Mouse (Mus musculus) thymus, adult 2 months (tissue): ENCODE measurements around the gene Plppr1. TPM values are rescaled to one million over a fixed set of nuclear protein-coding genes. Genes with fewer than 3 reads are reported as not detected.

Source experiments
- DNase-seq: peaks from one replicate; pipeline ENCODE4 v3.0.0; 2021
- H3K27ac ChIP-seq: fragments of 200-500 bp; 2 replicates; pipeline ENCODE4 v1.5.1; 2012; ENCODE audit warnings: low read length, control low read depth; ENCODE audit not compliant: control insufficient read depth, insufficient read depth
- H3K27me3 ChIP-seq: fragments of 200-500 bp; 2 replicates; pipeline ENCODE4 v1.6.1; 2012; ENCODE audit warnings: mild to moderate bottlenecking, low read length, moderate library complexity, mixed read lengths; ENCODE audit not compliant: control insufficient read depth, insufficient read depth
- H3K36me3 ChIP-seq: fragments of 200-500 bp; 2 replicates; pipeline ENCODE4 v1.6.1; 2012; ENCODE audit warnings: mild to moderate bottlenecking, low read length, moderate library complexity; ENCODE audit not compliant: control insufficient read depth, insufficient read depth
- H3K4me1 ChIP-seq: fragments of 200-500 bp; replicated peaks from 2 replicates; pipeline ENCODE4 v1.6.1; 2012; ENCODE audit warnings: low read length; ENCODE audit not compliant: control insufficient read depth, insufficient read depth
- H3K4me3 ChIP-seq: fragments of 200-500 bp; 2 replicates; pipeline ENCODE4 v1.5.1; 2012; ENCODE audit warnings: mild to moderate bottlenecking, low read length, control low read depth, moderate library complexity; ENCODE audit not compliant: control insufficient read depth, insufficient read depth
- CTCF ChIP-seq: fragments of 200-500 bp; IDR thresholded peaks from 2 replicates; pipeline ENCODE4 v1.5.1; 2012; ENCODE audit warnings: mild to moderate bottlenecking, control low read depth, low read length, moderate library complexity, borderline replicate concordance; ENCODE audit not compliant: control insufficient read depth, poor library complexity, insufficient read depth; ENCODE audit errors: extremely low read depth
- POLR2A ChIP-seq: fragments of 200-500 bp; IDR thresholded peaks from 2 replicates; pipeline ENCODE4 v1.6.1; 2012; ENCODE audit warnings: mild to moderate bottlenecking, low read length, control low read depth, moderate library complexity; ENCODE audit not compliant: control insufficient read depth, poor library complexity, insufficient read depth; ENCODE audit errors: extremely low read depth
- WGBS: fragments of 180-500 bp; shearing (Covaris S2); methylation state at CpG from one replicate; pipeline ENCODE4 v1.1.7; 2018; 5-methylcytosine and 5-hydroxymethylcytosine counted together
- polyA plus RNA-seq: library from polyadenylated mRNA; depleted of rRNA; stranded (reverse); fragments of >200 nt; gene quantifications from 2 replicates; pipeline ENCODE4 v1.2.3, GENCODE M21; 2012

Plppr1 gene
- polyA plus RNA-seq, 1 experiment = 0.04 TPM

GRCm38 (mm10) chr4:49107895-49108294 is 48.8 kb downstream of the Plppr1 start:
- Histone ChIP-seq H3K36me3 (no peaks in the 10 kb centered on the region), H3K27ac (no peak overlapping the region), H3K4me1 (no peaks in the 10 kb centered on the region), H3K27me3 (no peaks in the 10 kb centered on the region), H3K4me3 (no peak overlapping the region)
- DNase-seq = no peak
- WGBS = 92% methylated on average over 4 of the region's 4 CpGs
- TF ChIP-seq CTCF = no peak
- no peak for TF ChIP-seq POLR2A

- Histone ChIP-seq H3K27ac (no peak overlapping the region), H3K4me1 (no peaks in the 10 kb centered on the region), H3K27me3 (no peaks in the 10 kb centered on the region), H3K36me3 (no peaks in the 10 kb centered on the region), H3K4me3 (no peak overlapping the region)
- DNase-seq = no peak
- no peak for TF ChIP-seq CTCF
- no peak for TF ChIP-seq POLR2A
- 89% methylated on average over 8 of the region's 8 CpGs for WGBS
These were observed 49.3 kb downstream of the Plppr1 start for GRCm38 (mm10) chr4:49108371-49108770.

- WGBS = 69% methylated on average over 5 of the region's 5 CpGs
These were observed 50.9 kb downstream of the Plppr1 start for GRCm38 (mm10) chr4:49109989-49110388.

GRCm38 (mm10) chr4:49118842-49119241 is 59.8 kb downstream of the Plppr1 start:
- H3K36me3 ChIP-seq = no peaks in the 10 kb centered on the region
- no peaks in the 10 kb centered on the region for H3K27me3 ChIP-seq
- no peak for DNase-seq
- no peak overlapping the region for H3K4me3 ChIP-seq
- WGBS = 83% methylated on average over 2 of the region's 2 CpGs
- H3K27ac ChIP-seq = no peak overlapping the region
- TF ChIP-seq CTCF (no peak), POLR2A (no peak)
- H3K4me1 ChIP-seq = no peaks in the 10 kb centered on the region

More at GRCm38 (mm10) chr4:49109989-49110388, 50.9 kb downstream of the Plppr1 start:
- H3K4me1 ChIP-seq = no peaks in the 10 kb centered on the region
- no peak for DNase-seq
- TF ChIP-seq CTCF = no peak
- no peak overlapping the region for H3K27ac ChIP-seq
- H3K4me3 ChIP-seq = no peak overlapping the region
- H3K36me3 ChIP-seq = no peaks in the 10 kb centered on the region
- no peaks in the 10 kb centered on the region for H3K27me3 ChIP-seq

- no peak for DNase-seq
- H3K4me1 ChIP-seq = no peaks in the 10 kb centered on the region
- WGBS = 66% methylated on average over 4 of the region's 4 CpGs
- no peak overlapping the region for H3K27ac ChIP-seq
- no peak for TF ChIP-seq POLR2A
- TF ChIP-seq CTCF = no peak
- no peaks in the 10 kb centered on the region for H3K36me3 ChIP-seq
- H3K4me3 ChIP-seq = no peak overlapping the region
- no peaks in the 10 kb centered on the region for H3K27me3 ChIP-seq
These were observed 85.7 kb downstream of the Plppr1 start for GRCm38 (mm10) chr4:49144798-49145197.

- Histone ChIP-seq H3K27me3 (no peaks in the 10 kb centered on the region), H3K27ac (no peak overlapping the region), H3K4me1 (no peaks in the 10 kb centered on the region), H3K36me3 (no peaks in the 10 kb centered on the region), H3K4me3 (no peak overlapping the region)
- no peak for DNase-seq
- TF ChIP-seq POLR2A (no peak), CTCF (no peak)
- WGBS = 88% methylated on average over 2 of the region's 2 CpGs
These were observed 89.7 kb downstream of the Plppr1 start for GRCm38 (mm10) chr4:49148775-49149174.

GRCm38 (mm10) chr4:49149251-49149650 is 90.2 kb downstream of the Plppr1 start:
- WGBS = 97% methylated on average over 2 of the region's 2 CpGs
- Histone ChIP-seq H3K27me3 (no peaks in the 10 kb centered on the region), H3K4me3 (no peak overlapping the region), H3K27ac (no peak overlapping the region), H3K4me1 (no peaks in the 10 kb centered on the region), H3K36me3 (no peaks in the 10 kb centered on the region)
- no peak for TF ChIP-seq CTCF
- TF ChIP-seq POLR2A = no peak
- no peak for DNase-seq
